Mouse (Mus musculus): Measurements from ENCODE around the gene Gsg1l. TPM values are rescaled to one million over a fixed set of nuclear protein-coding genes. Genes with fewer than 3 reads are reported as not detected.

Gsg1l gene
- not detected for polyA plus RNA-seq (2017; shearing (Covaris generic))

- ATAC-seq = no peak
Observed at GRCm38 (mm10) chr7:126082286-126082741, at the start of gene Gsg1l. Gene Gsg1l, minus strand, starts transcription at chr7:126082411.

GRCm38 (mm10) chr7:126127673-126128072, 45.5 kb upstream of the Gsg1l start:
- ATAC-seq = no peak

- ATAC-seq = no peak
Observed at GRCm38 (mm10) chr7:126126502-126126901, 44.3 kb upstream of the Gsg1l start.

GRCm38 (mm10) chr7:126121533-126121932, 39.3 kb upstream of the Gsg1l start:
- no peak for ATAC-seq

GRCm38 (mm10) chr7:126119819-126120218, 37.6 kb upstream of the Gsg1l start:
- ATAC-seq = peak; percentile 58

- ATAC-seq = no peak
Observed at GRCm38 (mm10) chr7:126113263-126113662, 31.1 kb upstream of the Gsg1l start.

GRCm38 (mm10) chr7:126111230-126111629, 29.0 kb upstream of the Gsg1l start:
- no peak for ATAC-seq

- ATAC-seq = no peak
Observed at GRCm38 (mm10) chr7:126109898-126110297, 27.7 kb upstream of the Gsg1l start.

GRCm38 (mm10) chr7:126100440-126100839, 18.2 kb upstream of the Gsg1l start:
- no peak for ATAC-seq

GRCm38 (mm10) chr7:126099835-126100234, 17.6 kb upstream of the Gsg1l start:
- ATAC-seq = no peak

- ATAC-seq = no peak
Observed at GRCm38 (mm10) chr7:126099163-126099775, 17.1 kb upstream of the Gsg1l start.

- no peak for ATAC-seq
Observed at GRCm38 (mm10) chr7:126097219-126097915, 15.2 kb upstream of the Gsg1l start.

GRCm38 (mm10) chr7:126096596-126096995, 14.4 kb upstream of the Gsg1l start:
- ATAC-seq = no peak

- ATAC-seq = no peak
Observed at GRCm38 (mm10) chr7:126094738-126095137, 12.5 kb upstream of the Gsg1l start.

GRCm38 (mm10) chr7:126093162-126093561, 11.0 kb upstream of the Gsg1l start:
- ATAC-seq = no peak

- no peak for ATAC-seq
Observed at GRCm38 (mm10) chr7:126089782-126090181, 7.6 kb upstream of the Gsg1l start.

GRCm38 (mm10) chr7:126088155-126088554, 5.9 kb upstream of the Gsg1l start:
- no peak for ATAC-seq

- ATAC-seq = no peak
Observed at GRCm38 (mm10) chr7:126087602-126088001, 5.4 kb upstream of the Gsg1l start.

GRCm38 (mm10) chr7:126086321-126086741, 4.1 kb upstream of the Gsg1l start:
- no peak for ATAC-seq

- ATAC-seq = no peak
Observed at GRCm38 (mm10) chr7:126085154-126085553, 2.9 kb upstream of the Gsg1l start.

GRCm38 (mm10) chr7:126083980-126084348, 1.8 kb upstream of the Gsg1l start:
- no peak for ATAC-seq

GRCm38 (mm10) chr7:126083341-126083979, 1.2 kb upstream of the Gsg1l start:
- ATAC-seq = no peak

- no peak for ATAC-seq
Observed at GRCm38 (mm10) chr7:126081727-126082285, 405 bp downstream of the Gsg1l start.

Data from inflammation-experienced regulatory T-cells, adult 6 months (primary cell).